Mouse (Mus musculus): ENCODE data around the gene Epha7. TPM values are rescaled to one million over a fixed set of nuclear protein-coding genes. Genes with fewer than 3 reads are reported as not detected.

Gene Epha7
- total and polyA plus RNA-seq, 2 experiments from 2014 or later = 8.7 to 11.2 TPM

DNA sequence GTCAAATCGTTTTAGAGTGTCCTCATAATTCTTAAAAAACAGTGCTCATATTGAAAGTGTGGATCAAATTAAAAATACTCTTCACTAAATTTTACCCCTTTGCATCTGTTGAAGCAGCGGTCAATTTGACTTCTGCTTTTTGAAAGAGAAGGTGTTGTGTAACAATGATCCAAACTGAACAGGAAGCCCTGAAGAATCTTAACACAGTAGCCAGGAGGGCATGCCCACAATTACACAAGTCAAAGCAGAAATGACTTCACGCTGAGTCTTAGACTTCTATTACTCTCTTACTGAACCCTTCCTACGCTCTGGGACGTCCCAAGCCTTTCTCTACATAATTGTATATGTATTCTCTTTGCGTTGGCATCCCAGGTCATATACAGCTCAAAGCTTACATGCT, 131.3 kb downstream of the Epha7 start:
- Histone ChIP-seq H3K4me3 (ENCODE audit: low read depth, low read length) (no peak overlapping the region), H3K9me3 (replicated peaks; ENCODE audit: control insufficient read depth, low read length) (no peaks in the 10 kb centered on the region), H3K9ac (replicated peaks; ENCODE audit: low read depth, low read length) (no peak overlapping the region), H3K27me3 (ENCODE audit: control insufficient read depth, insufficient read depth, low read length) (no peaks in the 10 kb centered on the region), H3K36me3 (replicated peaks; ENCODE audit: control insufficient read depth, insufficient read depth, low read length) (no peaks in the 10 kb centered on the region; the same call in 1 of the 2 replicates), H3K4me2 (ENCODE audit: low read depth, low read length) (no peak overlapping the region), H3K27ac (ENCODE audit: low read depth) (no peak overlapping the region), H3K4me1 (ENCODE audit: control insufficient read depth, insufficient read depth) (no peaks in the 10 kb centered on the region)
- TF ChIP-seq CTCF (IDR thresholded peaks at IDR 0.05; ENCODE audit: low read depth) (no peak), EP300 (IDR thresholded peaks at IDR 0.05; ENCODE audit: low read depth) (no peak)
- 82% methylated on average over 6 of the region's 6 CpGs for WGBS
- no peak for DNase-seq (ENCODE audit: low spot score)
- no peak for ATAC-seq (ENCODE audit: insufficient read depth, low read depth)

DNA sequence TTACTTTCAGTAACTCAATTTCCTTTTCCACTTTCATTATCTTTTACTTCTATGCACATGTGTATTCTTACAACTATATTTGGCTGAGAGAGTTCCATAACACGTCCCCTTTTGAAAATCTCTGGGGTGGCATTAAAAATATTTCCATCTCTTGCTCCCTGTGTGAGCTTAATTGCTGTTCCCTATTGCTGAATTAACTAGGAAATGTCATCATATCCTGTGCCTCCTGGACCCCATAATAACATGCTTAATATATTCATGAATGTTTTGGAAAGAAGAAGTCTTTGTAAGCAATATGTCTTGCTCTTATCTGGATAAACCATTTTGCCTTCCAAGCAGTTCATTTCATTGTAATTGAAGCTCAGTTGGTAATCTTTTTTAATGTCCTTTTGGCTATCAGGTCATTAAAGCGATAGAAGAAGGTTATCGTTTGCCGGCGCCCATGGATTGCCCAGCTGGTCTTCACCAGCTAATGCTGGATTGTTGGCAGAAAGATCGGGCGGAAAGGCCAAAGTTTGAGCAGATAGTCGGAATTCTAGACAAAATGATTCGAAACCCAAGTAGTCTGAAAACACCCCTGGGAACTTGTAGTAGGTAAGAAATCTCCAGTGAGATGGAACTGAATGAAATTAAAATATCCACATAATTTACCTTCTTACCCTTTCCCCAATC, 148.1 kb downstream of the Epha7 start:
- Histone ChIP-seq H3K4me2 (ENCODE audit: low read depth, low read length) (no peak overlapping the region), H3K4me1 (ENCODE audit: control insufficient read depth, insufficient read depth) (no peaks in the 10 kb centered on the region), H3K4me3 (ENCODE audit: low read depth, low read length) (no peak overlapping the region), H3K27me3 (ENCODE audit: control insufficient read depth, insufficient read depth, low read length) (no peaks in the 10 kb centered on the region), H3K36me3 (replicated peaks; ENCODE audit: control insufficient read depth, insufficient read depth, low read length) (peaks cover 5% of the 10 kb centered on the region; the same call in 1 of the 2 replicates), H3K9ac (replicated peaks; ENCODE audit: low read depth, low read length) (no peak overlapping the region), H3K9me3 (replicated peaks; ENCODE audit: control insufficient read depth, low read length) (no peaks in the 10 kb centered on the region), H3K27ac (ENCODE audit: low read depth) (no peak overlapping the region)
- DNase-seq (ENCODE audit: low spot score) (no peak), ATAC-seq (ENCODE audit: insufficient read depth, low read depth) (no peak)
- 86% methylated on average over 9 of the region's 9 CpGs for WGBS
- TF ChIP-seq EP300 (IDR thresholded peaks at IDR 0.05; ENCODE audit: low read depth) (no peak), CTCF (IDR thresholded peaks at IDR 0.05; ENCODE audit: low read depth) (no peak)

DNA sequence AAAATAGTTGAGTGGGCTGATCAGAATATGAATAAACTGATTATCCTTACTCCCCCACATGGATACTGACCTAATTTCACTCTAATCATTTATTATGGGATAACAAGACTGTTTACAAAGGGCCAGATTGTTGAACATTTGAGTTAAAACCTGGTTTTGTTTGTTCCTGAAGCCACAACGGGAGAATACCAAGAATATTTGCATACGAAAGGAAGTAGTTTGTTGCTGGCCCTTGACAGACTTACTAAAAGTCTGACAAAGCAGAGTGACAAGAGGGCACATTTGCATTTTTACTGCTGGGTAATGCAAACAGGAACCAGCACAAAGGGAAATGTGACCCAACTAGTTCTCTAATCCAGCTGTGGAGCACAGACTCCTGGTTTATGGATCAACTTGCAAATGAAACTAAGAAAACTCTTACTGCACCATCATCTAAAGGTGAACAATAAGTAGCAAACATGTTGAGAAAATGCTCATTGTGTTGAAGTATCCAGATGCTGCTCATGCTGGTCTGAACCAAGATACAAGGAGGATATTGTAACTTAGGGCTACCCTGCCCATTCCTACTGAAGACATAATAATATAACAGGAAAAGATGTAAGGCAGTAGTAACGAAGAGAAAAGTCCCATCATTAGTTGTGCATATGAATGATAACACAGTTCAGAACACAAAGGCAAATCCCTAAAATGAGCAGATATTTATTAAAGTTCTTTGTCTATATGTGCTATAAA, 154.8 kb downstream of the Epha7 start:
- DNase-seq (ENCODE audit: low spot score) = no peak
- no peak for TF ChIP-seq EP300 (IDR thresholded peaks at IDR 0.05; ENCODE audit: low read depth)
- TF ChIP-seq CTCF (IDR thresholded peaks at IDR 0.05; ENCODE audit: low read depth) = no peak

DNA sequence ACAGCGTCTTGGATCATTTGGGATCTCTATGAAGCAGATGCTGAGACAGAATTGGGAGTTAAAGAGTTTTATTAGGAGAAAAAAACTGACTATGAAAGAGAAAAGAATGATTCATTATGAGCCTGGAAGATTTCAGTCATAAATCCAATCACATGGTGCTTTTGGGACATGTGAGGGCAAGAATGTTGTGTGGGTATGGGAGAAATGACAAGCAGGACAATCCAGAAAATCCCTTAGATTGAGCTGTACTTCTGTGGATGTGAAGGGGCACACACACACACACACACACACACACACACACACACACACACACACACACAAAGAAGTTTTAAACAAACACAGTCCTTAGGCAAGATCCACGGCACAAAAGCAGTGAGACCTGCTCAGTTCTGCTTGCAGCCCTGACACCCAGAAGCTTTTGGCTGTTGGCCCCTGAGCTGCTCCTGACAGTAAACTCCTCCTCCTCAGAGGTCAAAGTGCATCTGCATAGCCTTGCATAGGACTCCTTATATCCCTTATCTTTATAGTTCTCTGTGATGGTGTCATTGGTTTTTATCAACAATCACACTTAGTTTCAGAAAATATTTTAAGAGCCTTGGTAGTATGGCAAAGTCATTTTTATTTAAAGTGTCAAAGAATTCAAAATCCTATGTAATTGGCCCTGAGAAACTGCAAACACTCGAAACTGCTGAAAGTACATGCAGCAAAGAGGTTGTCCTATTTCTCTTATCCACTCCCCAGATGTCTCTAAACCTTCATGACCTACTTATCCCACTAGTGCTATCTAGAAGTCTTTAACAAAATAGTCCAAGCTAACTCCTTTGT, 185.7 kb downstream of the Epha7 start:
- Histone ChIP-seq H3K9ac (replicated peaks; ENCODE audit: low read depth, low read length) (no peak overlapping the region), H3K27ac (ENCODE audit: low read depth) (no peak overlapping the region), H3K4me2 (ENCODE audit: low read depth, low read length) (no peak overlapping the region), H3K4me3 (ENCODE audit: low read depth, low read length) (no peak overlapping the region), H3K4me1 (ENCODE audit: control insufficient read depth, insufficient read depth) (no peaks in the 10 kb centered on the region), H3K27me3 (ENCODE audit: control insufficient read depth, insufficient read depth, low read length) (no peaks in the 10 kb centered on the region), H3K9me3 (replicated peaks; ENCODE audit: control insufficient read depth, low read length) (no peaks in the 10 kb centered on the region), H3K36me3 (replicated peaks; ENCODE audit: control insufficient read depth, insufficient read depth, low read length) (no peaks in the 10 kb centered on the region)
- DNase-seq (ENCODE audit: low spot score) = no peak
- WGBS = 60% methylated on average over 3 of the region's 3 CpGs
- no peak for TF ChIP-seq CTCF (IDR thresholded peaks at IDR 0.05; ENCODE audit: low read depth)
- no peak for TF ChIP-seq EP300 (IDR thresholded peaks at IDR 0.05; ENCODE audit: low read depth)
- no peak for ATAC-seq (ENCODE audit: insufficient read depth, low read depth)

More for the DNA sequence above, 154.8 kb downstream of the Epha7 start:
- no peak overlapping the region for H3K4me3 ChIP-seq (ENCODE audit: low read depth, low read length)
- ATAC-seq (ENCODE audit: insufficient read depth, low read depth) = no peak
- no peaks in the 10 kb centered on the region for H3K4me1 ChIP-seq (ENCODE audit: control insufficient read depth, insufficient read depth)
- WGBS = 69% methylated on average over 3 of the region's 3 CpGs
- no peaks in the 10 kb centered on the region for H3K27me3 ChIP-seq (ENCODE audit: control insufficient read depth, insufficient read depth, low read length)
- no peaks in the 10 kb centered on the region for H3K36me3 ChIP-seq (replicated peaks; ENCODE audit: control insufficient read depth, insufficient read depth, low read length)
- H3K9me3 ChIP-seq (replicated peaks; ENCODE audit: control insufficient read depth, low read length) = no peaks in the 10 kb centered on the region
- H3K4me2 ChIP-seq (ENCODE audit: low read depth, low read length) = no peak overlapping the region
- H3K27ac ChIP-seq (ENCODE audit: low read depth) = no peak overlapping the region
- H3K9ac ChIP-seq (replicated peaks; ENCODE audit: low read depth, low read length) = no peak overlapping the region

DNA sequence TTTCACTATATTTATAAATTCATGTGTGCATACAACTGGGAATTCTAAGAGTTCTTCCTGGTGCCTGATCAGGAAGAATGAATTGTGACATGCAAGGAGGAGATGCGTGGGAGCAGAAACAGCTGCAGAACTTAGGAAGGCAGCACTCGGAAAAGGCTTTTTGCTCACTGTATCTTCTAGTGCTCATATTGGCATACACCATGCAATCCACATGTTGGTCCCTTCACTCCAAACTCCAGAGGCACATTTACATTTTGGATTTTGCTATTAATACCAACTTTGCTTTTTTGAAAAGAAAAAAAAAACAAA, 186.3 kb downstream of the Epha7 start:
- no peak overlapping the region for H3K9ac ChIP-seq (replicated peaks; ENCODE audit: low read depth, low read length)
- H3K27me3 ChIP-seq (ENCODE audit: control insufficient read depth, insufficient read depth, low read length) = no peaks in the 10 kb centered on the region
- no peaks in the 10 kb centered on the region for H3K9me3 ChIP-seq (replicated peaks; ENCODE audit: control insufficient read depth, low read length)
- H3K4me2 ChIP-seq (ENCODE audit: low read depth, low read length) = no peak overlapping the region
- H3K36me3 ChIP-seq (replicated peaks; ENCODE audit: control insufficient read depth, insufficient read depth, low read length) = no peaks in the 10 kb centered on the region
- 59% methylated on average over 2 of the region's 2 CpGs for WGBS
- no peak overlapping the region for H3K27ac ChIP-seq (ENCODE audit: low read depth)
- ATAC-seq (ENCODE audit: insufficient read depth, low read depth) (no peak), DNase-seq (ENCODE audit: low spot score) (no peak)
- no peak for TF ChIP-seq CTCF (IDR thresholded peaks at IDR 0.05; ENCODE audit: low read depth)
- no peak for TF ChIP-seq EP300 (IDR thresholded peaks at IDR 0.05; ENCODE audit: low read depth)
- H3K4me3 ChIP-seq (ENCODE audit: low read depth, low read length) = no peak overlapping the region
- H3K4me1 ChIP-seq (ENCODE audit: control insufficient read depth, insufficient read depth) = no peaks in the 10 kb centered on the region

Measured in heart, postnatal 0 days (tissue).